Mouse (Mus musculus) testis, adult 2 months (tissue): ENCODE data around the gene Cdca7l. TPM values are rescaled to one million over a fixed set of nuclear protein-coding genes. Genes with fewer than 3 reads are reported as not detected.

Source experiments
- H3K27ac ChIP-seq: fragments of 200-500 bp; 2 replicates; pipeline ENCODE4 v1.5.1; 2012; ENCODE audit warnings: low read depth, low read length; ENCODE audit not compliant: control insufficient read depth, insufficient read depth
- H3K27me3 ChIP-seq: fragments of 200-500 bp; 2 replicates; pipeline ENCODE4 v1.6.1; 2012; ENCODE audit warnings: mild to moderate bottlenecking, low read length, moderate library complexity; ENCODE audit not compliant: control insufficient read depth, insufficient read depth
- H3K36me3 ChIP-seq: fragments of 200-500 bp; 2 replicates; pipeline ENCODE4 v1.6.1; 2012; ENCODE audit warnings: mild to moderate bottlenecking, low read length; ENCODE audit not compliant: control insufficient read depth, insufficient read depth
- H3K4me1 ChIP-seq: fragments of 200-500 bp; 2 replicates; pipeline ENCODE4 v1.6.1; 2012; ENCODE audit warnings: low read length; ENCODE audit not compliant: control insufficient read depth, insufficient read depth
- H3K4me3 ChIP-seq: fragments of 200-500 bp; 2 replicates; pipeline ENCODE4 v1.5.1; 2012; ENCODE audit warnings: low read depth, mild to moderate bottlenecking, low read length, moderate library complexity, mixed read lengths; ENCODE audit not compliant: control insufficient read depth
- CTCF ChIP-seq: fragments of 200-500 bp; IDR thresholded peaks from 2 replicates; pipeline ENCODE4 v1.5.1; 2012; ENCODE audit warnings: low read depth, mild to moderate bottlenecking, inconsistent platforms, low read length, moderate library complexity; ENCODE audit not compliant: control insufficient read depth, insufficient read depth, insufficient replicate concordance
- POLR2A ChIP-seq: fragments of 200-500 bp; IDR thresholded peaks from 2 replicates; pipeline ENCODE4 v1.6.1; 2012; ENCODE audit warnings: low read depth, mild to moderate bottlenecking, inconsistent platforms, low read length, moderate library complexity; ENCODE audit not compliant: control insufficient read depth
- polyA plus RNA-seq: library from polyadenylated mRNA; depleted of rRNA; stranded (reverse); fragments of >200 nt; gene quantifications from 2 replicates; pipeline ENCODE4 v1.2.3, GENCODE M21; 2012

Cdca7l gene
- polyA plus RNA-seq, 1 experiment = 6.4 TPM

DNA sequence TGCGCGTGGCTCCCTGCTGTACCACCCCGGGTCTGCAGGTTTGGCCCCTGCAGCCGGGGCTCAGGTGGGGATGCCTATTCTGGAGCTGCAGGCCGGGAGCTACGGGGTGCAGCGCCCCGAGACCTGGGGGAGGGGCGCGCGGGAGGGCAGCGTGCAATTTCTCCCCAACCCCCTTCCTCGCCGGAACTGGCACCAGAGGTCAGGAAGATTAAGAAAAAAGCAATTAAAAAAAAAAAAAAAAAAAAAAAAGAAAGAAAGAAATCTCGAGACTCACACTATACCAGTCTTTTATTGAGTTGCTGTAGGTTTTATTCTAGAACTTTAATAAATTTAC is 40.0 kb downstream of the Cdca7l start:
- Histone ChIP-seq H3K4me3 (peak overlapping the region; percentile 72), H3K27ac (no peak overlapping the region), H3K4me1 (peaks cover 3% of the 10 kb centered on the region), H3K36me3 (no peaks in the 10 kb centered on the region), H3K27me3 (no peaks in the 10 kb centered on the region)
- no peak for TF ChIP-seq POLR2A
- no peak for TF ChIP-seq CTCF

DNA sequence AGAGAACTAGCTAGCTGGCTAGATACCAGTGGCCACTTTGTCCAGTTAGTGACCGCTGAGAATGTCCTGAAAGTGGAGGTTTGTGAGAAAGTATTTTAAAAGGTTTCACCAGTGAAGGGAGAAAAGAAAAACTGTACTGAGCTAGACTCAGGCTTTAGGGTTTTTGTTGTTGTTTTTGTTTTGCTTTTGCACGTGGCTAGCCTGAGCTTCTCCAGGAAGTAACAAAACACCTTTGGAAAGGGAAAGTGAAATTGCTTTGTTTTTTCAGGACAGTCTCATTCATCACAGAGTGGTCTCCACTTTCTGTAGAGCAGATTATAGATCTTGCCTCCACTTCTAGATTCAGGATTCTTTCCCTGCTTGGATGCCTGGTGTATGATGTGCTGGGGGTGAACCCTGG is 40.8 kb downstream of the Cdca7l start:
- no peaks in the 10 kb centered on the region for H3K36me3 ChIP-seq

DNA sequence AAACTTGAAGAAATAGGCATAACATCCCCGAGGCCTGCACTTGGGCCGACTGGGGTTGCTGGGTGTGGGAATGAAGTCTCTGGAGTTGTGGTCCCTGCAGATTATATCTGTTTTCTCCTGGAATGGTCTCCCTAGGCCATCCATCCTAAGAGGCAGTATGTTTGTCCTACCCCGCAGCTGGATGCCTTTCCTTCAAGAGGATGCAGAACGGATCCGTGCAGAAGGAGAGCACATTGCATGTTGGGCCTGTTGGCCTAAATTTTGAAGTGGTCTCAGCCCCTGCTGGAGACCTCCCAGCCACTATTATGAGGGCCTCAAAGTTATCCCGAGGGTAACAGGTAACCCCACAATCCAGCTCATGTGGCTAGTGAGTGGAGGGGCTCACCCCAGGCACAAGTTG is 44.5 kb downstream of the Cdca7l start:
- no peaks in the 10 kb centered on the region; the same call in 1 of the 2 replicates for H3K4me1 ChIP-seq
- H3K4me3 ChIP-seq = no peak overlapping the region
- H3K27ac ChIP-seq = no peak overlapping the region
- no peaks in the 10 kb centered on the region for H3K27me3 ChIP-seq
- TF ChIP-seq POLR2A = no peak
- no peak for TF ChIP-seq CTCF
- H3K36me3 ChIP-seq = no peaks in the 10 kb centered on the region

More for the DNA sequence above, 40.8 kb downstream of the Cdca7l start:
- H3K27ac ChIP-seq = no peak overlapping the region
- H3K4me3 ChIP-seq = no peak overlapping the region
- peaks cover 3% of the 10 kb centered on the region for H3K4me1 ChIP-seq
- TF ChIP-seq POLR2A (no peak), CTCF (no peak)
- no peaks in the 10 kb centered on the region for H3K27me3 ChIP-seq

DNA sequence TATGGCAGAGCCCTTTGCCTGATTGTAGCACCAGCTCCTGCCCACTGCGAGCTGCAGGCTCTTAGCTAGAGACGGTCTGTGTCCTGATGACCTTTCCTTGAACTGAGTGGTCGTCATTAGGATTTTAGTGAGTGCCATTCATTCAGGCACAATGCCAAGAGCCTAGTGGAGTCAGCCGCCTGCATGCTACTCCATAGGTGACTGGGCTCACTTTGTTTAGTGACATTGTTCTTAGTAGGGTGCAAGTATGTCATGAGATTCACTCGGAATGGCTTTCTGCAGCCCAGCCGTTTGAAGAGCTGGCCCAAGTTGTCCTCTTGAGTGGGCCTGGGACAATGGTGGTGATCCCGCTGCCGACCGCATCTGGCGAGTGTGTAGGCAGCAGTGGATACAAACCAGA is 46.4 kb downstream of the Cdca7l start:
- H3K27ac ChIP-seq = no peak overlapping the region

DNA sequence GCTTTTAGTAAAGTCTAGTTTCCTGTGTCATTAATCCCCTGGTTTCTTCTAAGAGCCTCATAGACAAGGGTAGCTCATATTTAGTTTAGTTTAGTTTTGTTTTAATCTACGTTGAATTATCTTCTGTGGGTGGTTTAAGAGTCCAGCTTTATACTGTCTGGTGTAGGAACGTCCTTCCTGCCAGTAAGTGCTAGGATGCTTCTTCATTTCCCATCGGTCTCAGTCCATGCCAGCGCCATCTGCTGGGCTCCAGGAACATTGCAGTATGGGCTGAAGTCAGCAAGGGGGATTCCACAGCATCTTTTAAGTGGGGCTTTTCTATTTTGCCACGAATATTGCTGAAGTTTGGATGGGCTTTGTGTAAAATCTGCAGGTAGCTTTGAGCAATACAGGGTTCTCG is 49.2 kb downstream of the Cdca7l start:
- TF ChIP-seq CTCF (peak; percentile 90), POLR2A (no peak)
- H3K27me3 ChIP-seq = no peaks in the 10 kb centered on the region
- H3K4me3 ChIP-seq = no peak overlapping the region
- no peaks in the 10 kb centered on the region for H3K4me1 ChIP-seq
- H3K36me3 ChIP-seq = no peaks in the 10 kb centered on the region
- H3K27ac ChIP-seq = no peak overlapping the region

More for the DNA sequence above, 46.4 kb downstream of the Cdca7l start:
- Histone ChIP-seq H3K4me3 (no peak overlapping the region), H3K4me1 (no peaks in the 10 kb centered on the region), H3K27me3 (no peaks in the 10 kb centered on the region), H3K36me3 (no peaks in the 10 kb centered on the region)
- TF ChIP-seq POLR2A = no peak
- no peak for TF ChIP-seq CTCF

DNA sequence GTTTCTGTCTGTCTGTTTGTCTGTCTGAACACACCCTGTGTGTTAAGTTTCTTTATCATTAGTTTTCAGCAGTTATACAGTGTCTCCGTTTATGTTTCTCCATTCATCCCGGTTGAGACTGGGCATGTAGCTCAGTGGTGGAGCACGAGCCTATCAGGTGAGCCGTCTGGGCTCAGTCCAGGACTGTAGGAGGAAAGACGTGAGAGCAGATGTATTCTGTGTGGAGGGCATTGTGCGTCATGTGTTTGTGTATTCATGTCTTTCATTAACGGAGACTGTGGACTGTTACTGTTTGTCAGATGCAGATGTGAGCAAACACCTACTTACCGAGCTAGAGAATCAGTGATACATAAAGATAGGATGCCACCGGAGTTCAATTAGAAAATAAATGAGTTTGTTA is 52.9 kb downstream of the Cdca7l start:
- no peak overlapping the region for H3K4me3 ChIP-seq
- no peak overlapping the region for H3K27ac ChIP-seq
- no peak for TF ChIP-seq CTCF
- TF ChIP-seq POLR2A = no peak
- H3K4me1 ChIP-seq = no peaks in the 10 kb centered on the region
- no peaks in the 10 kb centered on the region for H3K27me3 ChIP-seq
- H3K36me3 ChIP-seq = no peaks in the 10 kb centered on the region

DNA sequence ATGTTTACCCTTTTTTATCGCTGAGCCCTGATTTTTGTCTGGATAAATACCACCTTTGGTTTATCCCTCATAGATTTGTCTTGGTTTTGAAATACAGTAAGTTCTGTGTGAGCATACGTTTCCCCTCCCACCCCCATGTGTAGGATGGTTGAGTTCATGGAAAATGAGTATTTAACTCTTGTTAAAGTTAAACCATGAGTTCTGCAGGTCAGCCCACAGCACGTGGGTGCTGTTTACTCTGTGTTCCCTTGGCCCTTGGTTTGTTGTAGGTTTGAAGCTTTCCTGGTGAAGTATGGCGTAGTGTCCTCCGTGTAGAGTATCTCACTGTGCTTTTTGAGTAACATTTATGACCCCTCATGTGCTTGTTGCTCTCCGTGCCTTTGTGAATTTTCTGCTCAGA is 53.8 kb downstream of the Cdca7l start:
- H3K27me3 ChIP-seq = no peaks in the 10 kb centered on the region
- H3K4me3 ChIP-seq = no peak overlapping the region
- H3K4me1 ChIP-seq = no peaks in the 10 kb centered on the region
- TF ChIP-seq POLR2A (no peak), CTCF (no peak)
- H3K27ac ChIP-seq = no peak overlapping the region
- H3K36me3 ChIP-seq = no peaks in the 10 kb centered on the region

DNA sequence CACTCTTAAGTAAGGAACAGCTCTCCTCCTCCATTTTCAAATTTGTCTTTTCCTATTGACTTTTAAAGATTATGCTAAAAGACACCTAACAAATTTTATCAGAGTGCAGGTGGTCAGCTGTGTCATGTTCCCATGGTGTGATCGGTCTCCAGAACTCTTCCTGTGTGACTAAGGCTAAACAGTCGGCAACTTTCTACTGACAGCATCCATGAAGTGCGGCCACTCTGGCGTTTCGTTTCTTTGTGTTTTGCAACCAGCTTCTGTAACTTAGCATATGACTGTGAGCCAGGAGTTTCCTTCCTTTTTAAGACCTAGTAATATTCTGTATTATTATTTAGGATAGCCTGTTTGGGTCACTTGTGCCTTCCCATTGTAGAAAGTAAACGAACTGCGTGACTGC is 56.8 kb downstream of the Cdca7l start:
- H3K27ac ChIP-seq = no peak overlapping the region
- no peaks in the 10 kb centered on the region for H3K36me3 ChIP-seq
- no peak for TF ChIP-seq POLR2A
- TF ChIP-seq CTCF = no peak
- no peaks in the 10 kb centered on the region for H3K27me3 ChIP-seq
- no peak overlapping the region for H3K4me3 ChIP-seq
- H3K4me1 ChIP-seq = peaks cover 5% of the 10 kb centered on the region; the same call in 1 of the 2 replicates
